Mouse (Mus musculus): ENCODE measurements around the gene Irak1. TPM values are rescaled to one million over a fixed set of nuclear protein-coding genes. Genes with fewer than 3 reads are reported as not detected.

Irak1 gene
- total and polyA plus RNA-seq, 3 experiments: 39.7 to 270 (median 101) TPM

GRCm38 (mm10) chrX:73998911-73999869, 24.5 kb downstream of the Irak1 start:
- Histone ChIP-seq H3K4me3 (ENCODE audit: low read depth, low read length) (no peak overlapping the region; the same call in 1 of the 2 replicates), H3K36me3 (replicated peaks) (no peaks in the 10 kb centered on the region)
- peak; percentile 57 for DNase-seq (ENCODE audit: low spot score)

GRCm38 (mm10) chrX:73977783-73978182, 45.9 kb downstream of the Irak1 start:
- Histone ChIP-seq H3K36me3 (replicated peaks) (no peaks in the 10 kb centered on the region), H3K4me3 (ENCODE audit: low read depth, low read length) (no peak overlapping the region), H3K4me1 (ENCODE audit: insufficient read depth, low read depth, low read length) (no peaks in the 10 kb centered on the region), H3K9me3 (replicated peaks) (no peaks in the 10 kb centered on the region), H3K27me3 (ENCODE audit: insufficient read depth, low read length) (no peaks in the 10 kb centered on the region)
- TF ChIP-seq GATA2 (IDR thresholded peaks at IDR 0.05; ENCODE audit: borderline replicate concordance, low read depth, low read length) (no peak), CTCF (IDR thresholded peaks at IDR 0.05; ENCODE audit: low read depth, low read length) (no peak), POLR2AphosphoS5 (IDR thresholded peaks at IDR 0.05; ENCODE audit: insufficient replicate concordance, low read depth, low read length) (no peak), TAL1 (conservative IDR thresholded peaks at IDR 0.05; ENCODE audit: low read depth, low read length) (no peak), GATA1 (IDR thresholded peaks at IDR 0.05; ENCODE audit: borderline replicate concordance, low read length) (no peak)
- ATAC-seq (ENCODE audit: extremely low read depth, insufficient number of reproducible peaks, low FRiP score, poor library complexity, severe bottlenecking) (no peak), DNase-seq (ENCODE audit: low spot score) (no peak)

More at GRCm38 (mm10) chrX:73998911-73999869, 24.5 kb downstream of the Irak1 start:
- Histone ChIP-seq H3K4me1 (ENCODE audit: insufficient read depth, low read depth, low read length) (peaks cover 25% of the 10 kb centered on the region), H3K27me3 (ENCODE audit: insufficient read depth, low read length) (no peaks in the 10 kb centered on the region), H3K9me3 (replicated peaks) (no peaks in the 10 kb centered on the region)
- ATAC-seq (ENCODE audit: extremely low read depth, insufficient number of reproducible peaks, low FRiP score, poor library complexity, severe bottlenecking): peak; percentile 80
- TF ChIP-seq CTCF (IDR thresholded peaks at IDR 0.05; ENCODE audit: low read depth, low read length) (no peak), GATA2 (IDR thresholded peaks at IDR 0.05; ENCODE audit: borderline replicate concordance, low read depth, low read length) (no peak), TAL1 (conservative IDR thresholded peaks at IDR 0.05; ENCODE audit: low read depth, low read length) (0 out of 2 replicates have a peak, but pooled peaks have one; percentile 18), POLR2AphosphoS5 (IDR thresholded peaks at IDR 0.05; ENCODE audit: insufficient replicate concordance, low read depth, low read length) (no peak)

- Histone ChIP-seq H3K36me3 (replicated peaks) (no peaks in the 10 kb centered on the region), H3K9me3 (replicated peaks) (no peaks in the 10 kb centered on the region), H3K4me3 (ENCODE audit: low read depth, low read length) (no peak overlapping the region), H3K27me3 (ENCODE audit: insufficient read depth, low read length) (no peaks in the 10 kb centered on the region), H3K4me1 (ENCODE audit: insufficient read depth, low read depth, low read length) (no peaks in the 10 kb centered on the region)
- DNase-seq (ENCODE audit: low spot score) (no peak), ATAC-seq (ENCODE audit: extremely low read depth, insufficient number of reproducible peaks, low FRiP score, poor library complexity, severe bottlenecking) (no peak)
- TF ChIP-seq TAL1 (conservative IDR thresholded peaks at IDR 0.05; ENCODE audit: low read depth, low read length): no peak
- TF ChIP-seq GATA1 (IDR thresholded peaks at IDR 0.05; ENCODE audit: borderline replicate concordance, low read length): no peak
- no peak for TF ChIP-seq CTCF (IDR thresholded peaks at IDR 0.05; ENCODE audit: low read depth, low read length)
- TF ChIP-seq POLR2AphosphoS5 (IDR thresholded peaks at IDR 0.05; ENCODE audit: insufficient replicate concordance, low read depth, low read length): no peak
- TF ChIP-seq GATA2 (IDR thresholded peaks at IDR 0.05; ENCODE audit: borderline replicate concordance, low read depth, low read length): no peak
Measured at GRCm38 (mm10) chrX:73976283-73976682, 47.4 kb downstream of the Irak1 start.

GRCm38 (mm10) chrX:73972774-73973173, 50.9 kb downstream of the Irak1 start:
- Histone ChIP-seq H3K36me3 (replicated peaks) (no peaks in the 10 kb centered on the region), H3K4me1 (ENCODE audit: insufficient read depth, low read depth, low read length) (peaks cover 10% of the 10 kb centered on the region; the same call in 1 of the 2 replicates), H3K9me3 (replicated peaks) (no peaks in the 10 kb centered on the region), H3K4me3 (ENCODE audit: low read depth, low read length) (no peak overlapping the region), H3K27me3 (ENCODE audit: insufficient read depth, low read length) (no peaks in the 10 kb centered on the region)
- DNase-seq (ENCODE audit: low spot score): no peak
- no peak for ATAC-seq (ENCODE audit: extremely low read depth, insufficient number of reproducible peaks, low FRiP score, poor library complexity, severe bottlenecking)
- no peak for TF ChIP-seq CTCF (IDR thresholded peaks at IDR 0.05; ENCODE audit: low read depth, low read length)
- no peak for TF ChIP-seq TAL1 (conservative IDR thresholded peaks at IDR 0.05; ENCODE audit: low read depth, low read length)
- TF ChIP-seq POLR2AphosphoS5 (IDR thresholded peaks at IDR 0.05; ENCODE audit: insufficient replicate concordance, low read depth, low read length): no peak
- no peak for TF ChIP-seq GATA2 (IDR thresholded peaks at IDR 0.05; ENCODE audit: borderline replicate concordance, low read depth, low read length)
- TF ChIP-seq GATA1 (IDR thresholded peaks at IDR 0.05; ENCODE audit: borderline replicate concordance, low read length): no peak

GRCm38 (mm10) chrX:73970781-73971180, 52.9 kb downstream of the Irak1 start:
- H3K27me3 ChIP-seq (ENCODE audit: insufficient read depth, low read length): no peaks in the 10 kb centered on the region
- no peak for DNase-seq (ENCODE audit: low spot score)
- H3K4me1 ChIP-seq (ENCODE audit: insufficient read depth, low read depth, low read length): peaks cover 10% of the 10 kb centered on the region; the same call in 1 of the 2 replicates
- no peak for ATAC-seq (ENCODE audit: extremely low read depth, insufficient number of reproducible peaks, low FRiP score, poor library complexity, severe bottlenecking)
- H3K9me3 ChIP-seq (replicated peaks): no peaks in the 10 kb centered on the region
- no peaks in the 10 kb centered on the region for H3K36me3 ChIP-seq (replicated peaks)
- H3K4me3 ChIP-seq (ENCODE audit: low read depth, low read length): no peak overlapping the region
- TF ChIP-seq GATA2 (IDR thresholded peaks at IDR 0.05; ENCODE audit: borderline replicate concordance, low read depth, low read length) (no peak), CTCF (IDR thresholded peaks at IDR 0.05; ENCODE audit: low read depth, low read length) (no peak), TAL1 (conservative IDR thresholded peaks at IDR 0.05; ENCODE audit: low read depth, low read length) (no peak), GATA1 (IDR thresholded peaks at IDR 0.05; ENCODE audit: borderline replicate concordance, low read length) (no peak), POLR2AphosphoS5 (IDR thresholded peaks at IDR 0.05; ENCODE audit: insufficient replicate concordance, low read depth, low read length) (no peak)

- peaks cover under 1% of the 10 kb centered on the region for H3K36me3 ChIP-seq (replicated peaks)
- ATAC-seq (ENCODE audit: extremely low read depth, insufficient number of reproducible peaks, low FRiP score, poor library complexity, severe bottlenecking) (no peak), DNase-seq (ENCODE audit: low spot score) (no peak)
- H3K4me1 ChIP-seq (ENCODE audit: insufficient read depth, low read depth, low read length): peaks cover 11% of the 10 kb centered on the region; the same call in 1 of the 2 replicates
- H3K27me3 ChIP-seq (ENCODE audit: insufficient read depth, low read length): no peaks in the 10 kb centered on the region
- TF ChIP-seq GATA1 (IDR thresholded peaks at IDR 0.05; ENCODE audit: borderline replicate concordance, low read length) (no peak), TAL1 (conservative IDR thresholded peaks at IDR 0.05; ENCODE audit: low read depth, low read length) (no peak), CTCF (IDR thresholded peaks at IDR 0.05; ENCODE audit: low read depth, low read length) (no peak), GATA2 (IDR thresholded peaks at IDR 0.05; ENCODE audit: borderline replicate concordance, low read depth, low read length) (no peak), POLR2AphosphoS5 (IDR thresholded peaks at IDR 0.05; ENCODE audit: insufficient replicate concordance, low read depth, low read length) (no peak)
- H3K9me3 ChIP-seq (replicated peaks): no peaks in the 10 kb centered on the region
- no peak overlapping the region for H3K4me3 ChIP-seq (ENCODE audit: low read depth, low read length)
Measured at GRCm38 (mm10) chrX:73969729-73970128, 54.0 kb downstream of the Irak1 start.
